Mouse (Mus musculus) cerebellum, postnatal 14 days (tissue): ENCODE data around the gene Cfap57.
"Not testable (repeated sequence)": the region's sequence is repeated elsewhere in the genome, so short reads cannot be mapped to it uniquely, and the experiment has no call there.

Experiments
- DNase-seq, 2 experiments: peaks; one replicate each; pipeline ENCODE4 v3.0.0; 2021; ENCODE audit warnings: mixed read lengths in 2 of 2

Gene Cfap57

GRCm38 (mm10) chr4:118517497-118518146 is 103.0 kb downstream of the Cfap57 start:
- no peak for DNase-seq

- DNase-seq, result no peak
Observed at GRCm38 (mm10) chr4:118516699-118517496, 103.7 kb downstream of the Cfap57 start.

GRCm38 (mm10) chr4:118509050-118509449 is 111.5 kb downstream of the Cfap57 start:
- DNase-seq, result no peak

GRCm38 (mm10) chr4:118507171-118507570 is 113.4 kb downstream of the Cfap57 start:
- DNase-seq, result not testable (repeated sequence)

GRCm38 (mm10) chr4:118505551-118505950 is 115.0 kb downstream of the Cfap57 start:
- DNase-seq, result no peak
